Comparison of ENCODE assay signal across 8 mouse cellular contexts in the genomic region with DNA sequence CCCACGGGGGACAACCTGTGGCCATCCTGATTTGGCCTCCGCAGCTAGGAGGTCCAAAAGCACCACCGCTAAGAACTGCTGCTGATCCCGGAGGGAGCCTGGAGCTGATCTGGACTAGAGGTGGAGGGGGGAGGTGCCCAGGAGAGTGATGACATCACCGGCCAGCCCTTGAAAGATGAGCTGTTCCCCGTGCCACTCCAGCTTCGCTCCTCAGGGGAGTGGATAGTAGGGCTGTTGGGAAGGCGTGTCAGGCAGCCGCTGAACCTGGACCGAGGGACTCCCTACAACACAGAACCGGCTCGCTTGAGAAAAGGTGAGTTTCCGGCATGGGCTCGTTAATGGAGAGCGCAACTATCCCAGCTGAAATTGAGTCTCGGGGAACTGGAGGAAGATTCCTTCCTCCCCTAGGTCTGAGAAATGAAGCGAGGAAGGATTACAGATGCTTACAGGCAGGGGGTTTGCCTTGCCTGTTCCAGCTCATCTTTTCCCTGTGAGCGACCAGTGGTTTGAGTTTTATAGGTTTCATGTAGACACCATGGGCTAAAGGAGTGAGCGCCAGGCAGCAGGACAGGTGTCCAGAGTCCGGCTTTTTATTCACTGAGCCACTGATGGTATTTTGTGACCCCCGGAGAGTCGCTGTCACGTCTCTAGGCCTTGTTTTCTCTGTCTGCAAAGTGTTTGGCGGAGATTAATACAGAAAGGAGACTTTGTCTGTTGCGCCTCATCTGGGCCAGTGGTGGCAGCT. TPM values are rescaled to one million over a fixed set of nuclear protein-coding genes. Genes with fewer than 3 reads are reported as not detected.
A peak's percentile ranks its signal among the peaks of the same experiment; 100 is the strongest.
DNase-seq lines count a peak whose midpoint lies in the region; ATAC-seq and TF ChIP-seq lines count a peak whose summit lies in the region.

A gene (plus strand): TSS at position 291 of the 745 bp plus-strand sequence.

- TF ChIP-seq POLR2A in embryonic fibroblast, embryonic 13.5 days (IDR thresholded peaks at IDR 0.05; ENCODE audit: low read depth, low read length) = no peak

- peak within 1 kb of the TSS; percentile 10; the same call in 1 of the 2 replicates for H3K4me3 ChIP-seq in embryonic fibroblast, embryonic 13.5 days (ENCODE audit: insufficient read depth, low read length)
- H3K4me3 ChIP-seq in hindbrain, embryonic 15.5 days = peak within 1 kb of the TSS; percentile 36
- no peak within 1 kb of the TSS for H3K4me3 ChIP-seq in liver, postnatal 0 days (ENCODE audit: low read depth, low read length)

- no peaks in the 10 kb centered on the region for H3K36me3 ChIP-seq in hindbrain, embryonic 15.5 days
- no peaks in the 10 kb centered on the region for H3K36me3 ChIP-seq in liver, postnatal 0 days (replicated peaks; ENCODE audit: insufficient read depth, low read length)

- no peaks in the 10 kb centered on the region; the same call in 1 of the 2 replicates for H3K4me1 ChIP-seq in embryonic fibroblast, embryonic 13.5 days (ENCODE audit: control insufficient read depth, insufficient read depth, low read length)
- peaks cover 28% of the 10 kb centered on the region for H3K4me1 ChIP-seq in hindbrain, embryonic 15.5 days (replicated peaks)
- no peaks in the 10 kb centered on the region for H3K4me1 ChIP-seq in liver, postnatal 0 days (ENCODE audit: insufficient read depth)

- TF ChIP-seq CTCF in embryonic fibroblast, embryonic 13.5 days (IDR thresholded peaks at IDR 0.05; ENCODE audit: borderline replicate concordance, insufficient read depth, low read length) = no peak
- TF ChIP-seq CTCF in liver, postnatal 0 days (IDR thresholded peaks at IDR 0.05; ENCODE audit: low read depth) = no peak

- WGBS in hindbrain, embryonic 15.5 days = 4% methylated on average over 25 of the region's 25 CpGs
- WGBS in liver, postnatal 0 days (ENCODE audit: insufficient replicate concordance) = 9% methylated on average over 25 of the region's 25 CpGs

- H3K27me3 ChIP-seq in hindbrain, embryonic 15.5 days = peaks cover 37% of the 10 kb centered on the region
- H3K27me3 ChIP-seq in liver, postnatal 0 days (ENCODE audit: insufficient read depth, low read length) = peaks cover 32% of the 10 kb centered on the region

- DNase-seq in ovary, adult 18-20 months (ENCODE audit: low spot score) = peak; percentile 39
- no peak for DNase-seq in ovary, postnatal 10 days (ENCODE audit: low spot score)
- no peak for DNase-seq in liver, postnatal 0 days
- peak; percentile 52 for DNase-seq in ovary, postnatal 36 days (ENCODE audit: low spot score)
- DNase-seq in layer of hippocampus, postnatal 25 days (ENCODE audit: extremely low spot score in 1 of 2, low spot score in 1 of 2) = no peak
- DNase-seq in layer of hippocampus, postnatal 36 days = no peak

- H3K9me3 ChIP-seq in hindbrain, embryonic 15.5 days = no peaks in the 10 kb centered on the region
- no peaks in the 10 kb centered on the region for H3K9me3 ChIP-seq in liver, postnatal 0 days (ENCODE audit: low read length)

- peak within 1 kb of the TSS; percentile 35 for H3K9ac ChIP-seq in hindbrain, embryonic 15.5 days
- no peak within 1 kb of the TSS for H3K9ac ChIP-seq in liver, postnatal 0 days (replicated peaks)

- no peak for TF ChIP-seq EP300 in liver, postnatal 0 days (IDR thresholded peaks at IDR 0.05; ENCODE audit: low read depth)

- peak within 1 kb of the TSS; percentile 75 for H3K4me2 ChIP-seq in hindbrain, embryonic 15.5 days
- peak within 1 kb of the TSS; percentile 20; the same call in 1 of the 2 replicates for H3K4me2 ChIP-seq in liver, postnatal 0 days (ENCODE audit: low read depth, low read length)

- ATAC-seq in hindbrain, embryonic 15.5 days (ENCODE audit: low FRiP score, low read depth) = no peak
- ATAC-seq in liver, postnatal 0 days = no peak

- H3K27ac ChIP-seq in embryonic fibroblast, embryonic 13.5 days (ENCODE audit: insufficient read depth, low read length) = no peak within 1 kb of the TSS
- no peak within 1 kb of the TSS for H3K27ac ChIP-seq in hindbrain, embryonic 15.5 days (replicated peaks)
- no peak within 1 kb of the TSS for H3K27ac ChIP-seq in liver, postnatal 0 days (ENCODE audit: low read depth)

RNA-seq across cellular contexts. Expression of the gene that starts here (rescaled TPM):
- polyA plus RNA-seq in embryonic fibroblast, embryonic 13.5 days (2011; ENCODE audit: insufficient read length, low read depth, missing spikeins) = 0.58 and 0.90 TPM in 2 replicates
- 2.1 TPM in 2 replicates for polyA plus RNA-seq in hindbrain, embryonic 15.5 days (2015; fragmentation: Nextera tagmentation; extraction: Ambion mirVana)
- polyA plus RNA-seq in liver, postnatal 0 days (2015; fragmentation: Nextera tagmentation; extraction: Ambion mirVana) = 0.05 TPM in 1 of 2 replicates, not detected in the other
- total RNA-seq in layer of hippocampus, postnatal 25 days (2021) = under 1 TPM; 0.31 to 0.44 TPM
- under 1 TPM; 0.20 to 0.35 TPM for total RNA-seq in layer of hippocampus, postnatal 36 days (2021)

Comparison
In these comparisons a context has a peak if more than half of its experiments do, and no peak if none do; other contexts are left out.
1. DNase-seq: peak in ovary, adult 18-20 months (single experiment) and ovary, postnatal 36 days (single experiment); none in ovary, postnatal 10 days (single experiment), liver, postnatal 0 days (single experiment), layer of hippocampus, postnatal 25 days (0 of 2) and layer of hippocampus, postnatal 36 days (0 of 2).